Comparison of ENCODE assay signal across 27 mouse cellular contexts in genomic region chr17:86586441-86586840, GRCm38 (mm10).
"Had no signal": no experiment of that assay in that cellular context is flagged by ENCODE, and none has a peak within 500 bp of the region (broad histone marks: within the 10 kb centered on the region; RNA-seq: fewer than 3 reads in every experiment).

No protein-coding gene starts in this region.

- H3K4me2 ChIP-seq: heart, embryonic 12.5 days; hindbrain, embryonic 12.5 days; hindbrain, embryonic 15.5 days; kidney, embryonic 15.5 days; limb, embryonic 12.5 days; liver, embryonic 11.5 days; liver, embryonic 13.5 days had no signal

- DNase-seq: gastrocnemius, adult 2 months; gastrocnemius, postnatal 10 days; gastrocnemius, postnatal 25 days; heart, adult 2 months; heart, postnatal 10 days; heart, postnatal 4 days; kidney, adult 11 months; kidney, adult 2 months; kidney, adult 9 months; kidney, postnatal 14 days; kidney, postnatal 36 days; layer of hippocampus, adult 9-11 months; liver; liver, embryonic 13.5 days had no signal

- H3K4me1 ChIP-seq: hindbrain, embryonic 12.5 days; hindbrain, embryonic 15.5 days; liver, embryonic 13.5 days had no signal

- H3K27ac ChIP-seq: gastrocnemius, adult 2 months; heart, adult 2 months; heart, embryonic 10.5 days; hindbrain, embryonic 10.5 days; hindbrain, embryonic 12.5 days; hindbrain, embryonic 15.5 days; hindbrain, postnatal 0 days; kidney, embryonic 15.5 days; kidney, postnatal 0 days; left cerebral cortex, adult 2 months; limb, embryonic 10.5 days; limb, embryonic 12.5 days; liver, embryonic 13.5 days had no signal

- H3K9ac ChIP-seq: heart, embryonic 12.5 days; hindbrain, embryonic 12.5 days; hindbrain, embryonic 15.5 days; kidney, embryonic 15.5 days; limb, embryonic 12.5 days; liver, embryonic 13.5 days had no signal

- H3K9me3 ChIP-seq: heart, embryonic 10.5 days; hindbrain, embryonic 10.5 days; hindbrain, embryonic 12.5 days; hindbrain, embryonic 15.5 days; kidney, embryonic 15.5 days; limb, embryonic 10.5 days; limb, embryonic 12.5 days; liver, embryonic 13.5 days had no signal

- H3K36me3 ChIP-seq: heart, embryonic 10.5 days; hindbrain, embryonic 10.5 days; hindbrain, embryonic 12.5 days; hindbrain, embryonic 15.5 days; kidney, embryonic 15.5 days; limb, embryonic 10.5 days; limb, embryonic 12.5 days; liver, embryonic 13.5 days had no signal

- ATAC-seq: hindbrain, postnatal 0 days; intestine, embryonic 16.5 days had no signal

- H3K27me3 ChIP-seq: heart, embryonic 12.5 days; hindbrain, embryonic 12.5 days; hindbrain, embryonic 15.5 days; kidney, embryonic 15.5 days; limb, embryonic 12.5 days; liver, embryonic 13.5 days had no signal

- H3K4me3 ChIP-seq: gastrocnemius, adult 2 months; heart, adult 2 months; heart, embryonic 10.5 days; heart, embryonic 12.5 days; hindbrain, embryonic 10.5 days; hindbrain, embryonic 12.5 days; hindbrain, embryonic 15.5 days; kidney, embryonic 15.5 days; left cerebral cortex, adult 2 months; limb, embryonic 10.5 days; limb, embryonic 12.5 days; liver, embryonic 13.5 days had no signal
